ENCODE assay signal across 20 mouse cellular contexts in genomic region chr4:155158543-155158917, GRCm38 (mm10).
DNase-seq lines count a peak whose midpoint lies in the region; ATAC-seq and TF ChIP-seq lines count a peak whose summit lies in the region.
"Had no signal": no experiment of that assay in that cellular context is flagged by ENCODE, and none has a peak within 500 bp of the region (broad histone marks: within the 10 kb centered on the region; RNA-seq: fewer than 3 reads in every experiment).

No protein-coding gene starts in this region.

- no peak overlapping the region for H3K9ac ChIP-seq in limb, embryonic 13.5 days
- H3K9ac ChIP-seq: embryonic facial prominence, embryonic 12.5 days; forebrain, postnatal 0 days had no signal

- H3K27ac ChIP-seq in layer of hippocampus, adult 2 months = peak overlapping the region; percentile 72; the same call in 1 of the 2 replicates
- peak overlapping the region; percentile 44; the same call in 1 of the 2 replicates for H3K27ac ChIP-seq in limb, embryonic 13.5 days
- H3K27ac ChIP-seq: embryonic facial prominence, embryonic 12.5 days; hindbrain, postnatal 0 days had no signal

- peaks cover 68% of the 10 kb centered on the region for H3K36me3 ChIP-seq in limb, embryonic 13.5 days

- 66% methylated on average over 8 of the region's 8 CpGs for WGBS in limb, embryonic 13.5 days

- no peak for DNase-seq in frontal cortex, postnatal 25 days (ENCODE audit: low spot score in 2 of 2)
- no peak for DNase-seq in layer of hippocampus, adult 2 months (ENCODE audit: low spot score in 2 of 2)
- no peak for DNase-seq in layer of hippocampus, postnatal 25 days (ENCODE audit: extremely low spot score in 1 of 2, low spot score in 1 of 2)
- peak; percentile 52 for DNase-seq in right cerebral cortex, adult 18-20 months
- no peak for DNase-seq in right cerebral cortex, postnatal 4 days
- DNase-seq: adrenal gland, adult 8-10 months; adrenal gland, postnatal 36 days; cerebellum, adult 11 months; embryo, embryonic 11 days; forebrain, postnatal 0 days; gastrocnemius, postnatal 36 days; heart, adult 11 months; kidney, adult 11 months had no signal

- peak; percentile 62; the same call in 1 of the 2 replicates for ATAC-seq in frontal cortex, adult (ENCODE audit: low TSS enrichment)
- no peak for ATAC-seq in limb, embryonic 13.5 days (ENCODE audit: low FRiP score, low read depth)
- no peak for ATAC-seq in monocyte, adult 5-6 weeks (replicated peaks; ENCODE audit: insufficient number of reproducible peaks, low FRiP score, low TSS enrichment, poor library complexity, severe bottlenecking)
- ATAC-seq: forebrain, postnatal 0 days; hindbrain, postnatal 0 days had no signal

- H3K4me1 ChIP-seq in limb, embryonic 13.5 days = peaks cover 67% of the 10 kb centered on the region

- H3K27me3 ChIP-seq in limb, embryonic 13.5 days = no peaks in the 10 kb centered on the region
- H3K27me3 ChIP-seq: CH12.LX; embryonic facial prominence, embryonic 12.5 days had no signal

- no peak overlapping the region for H3K4me3 ChIP-seq in layer of hippocampus, adult 2 months
- no peak overlapping the region for H3K4me3 ChIP-seq in limb, embryonic 13.5 days
- H3K4me3 ChIP-seq: embryonic facial prominence, embryonic 12.5 days had no signal

- no peak for TF ChIP-seq CTCF in layer of hippocampus, adult 2 months (conservative IDR thresholded peaks at IDR 0.05)

- no peak overlapping the region for H3K4me2 ChIP-seq in limb, embryonic 13.5 days (replicated peaks)
- H3K4me2 ChIP-seq: embryonic facial prominence, embryonic 12.5 days had no signal

- no peaks in the 10 kb centered on the region for H3K9me3 ChIP-seq in limb, embryonic 13.5 days
- H3K9me3 ChIP-seq: embryonic facial prominence, embryonic 12.5 days; G1E had no signal
